Mouse (Mus musculus): ENCODE results near the gene Tns4.

The Tns4 gene

DNA sequence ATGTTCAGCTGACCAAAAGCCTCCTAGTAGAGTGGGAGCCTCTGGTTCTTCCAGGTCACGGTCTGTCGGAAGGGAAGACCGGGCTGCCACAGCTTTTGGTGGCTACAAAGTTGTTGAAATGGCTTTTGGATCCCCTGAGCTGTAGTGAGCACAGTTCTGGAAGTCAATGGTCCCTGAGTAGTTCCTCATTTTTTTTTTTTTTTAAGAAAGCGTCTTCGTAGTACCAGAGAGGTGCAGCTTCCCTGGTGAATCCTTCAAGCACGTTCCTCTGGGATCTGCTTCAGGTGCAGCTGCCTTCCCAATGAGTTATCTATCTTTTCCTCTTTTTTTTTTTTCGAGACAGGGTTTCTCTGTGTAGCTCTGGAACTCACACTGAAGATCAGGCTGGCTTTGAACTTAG is 4.6 kb upstream of the Tns4 start:
- DNase-seq (ENCODE audit: low read depth, low spot score): no peak

DNA sequence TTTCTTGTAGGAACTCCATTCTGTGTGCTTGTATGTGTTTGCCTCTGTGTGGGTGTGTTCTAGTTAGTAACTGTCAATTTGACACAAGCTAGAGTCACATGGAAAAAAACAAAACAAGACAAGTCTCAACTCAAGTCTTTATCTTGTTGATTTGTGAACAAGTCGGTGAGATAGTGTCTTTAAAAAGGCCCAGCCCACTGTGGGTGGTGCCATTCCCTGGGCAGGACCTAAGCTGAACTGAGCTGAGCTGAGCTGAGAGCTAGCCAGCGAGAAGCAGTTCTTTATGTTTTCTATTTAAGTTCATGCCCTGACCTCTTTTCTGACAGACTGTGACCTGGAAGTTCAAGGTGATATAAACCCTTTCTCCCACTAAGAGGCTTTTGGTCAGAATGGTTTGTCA is 2.6 kb upstream of the Tns4 start:
- no peak for DNase-seq (ENCODE audit: low read depth, low spot score)

DNA sequence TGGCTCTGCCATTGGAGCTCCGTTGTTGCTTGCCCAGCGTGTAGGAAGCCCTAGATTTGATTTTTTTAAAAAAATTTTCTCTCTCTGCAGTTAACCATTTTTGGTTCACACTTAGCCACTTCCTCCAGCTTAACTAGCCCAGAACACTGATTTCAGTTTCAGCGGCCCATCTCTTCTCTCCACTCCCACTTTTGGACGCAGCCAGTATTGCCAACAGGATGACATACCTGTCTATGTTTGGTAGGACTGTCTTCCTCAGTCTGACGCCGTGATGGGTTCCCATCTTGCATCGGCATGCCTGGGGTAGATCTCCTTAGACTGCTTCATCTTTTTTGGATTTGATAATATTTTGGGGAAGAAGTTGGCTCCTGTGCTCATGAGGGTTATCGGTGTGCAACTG is 1.3 kb upstream of the Tns4 start:
- DNase-seq (ENCODE audit: low read depth, low spot score): no peak

DNA sequence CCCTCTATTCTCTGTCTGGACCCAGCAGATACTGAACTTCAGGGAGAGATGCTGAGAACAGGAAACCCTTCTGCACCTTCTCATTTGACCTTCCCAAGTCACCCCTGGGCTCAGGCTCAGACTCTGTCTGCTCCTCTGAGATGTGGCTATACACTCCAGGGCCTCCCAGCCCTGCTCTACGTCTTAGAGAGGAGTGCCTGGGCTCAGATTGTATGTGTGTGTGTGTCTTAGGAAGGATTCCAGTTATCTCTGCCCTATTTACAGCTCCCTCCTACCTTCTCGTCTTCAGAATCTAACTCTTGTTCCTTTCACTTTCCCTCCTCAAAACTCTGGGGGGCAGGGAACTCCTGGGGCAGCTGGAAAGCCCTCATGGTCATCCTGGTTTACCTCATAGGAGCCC is 620 bp downstream of the Tns4 start:
- no peak for DNase-seq (ENCODE audit: low read depth, low spot score)

DNA sequence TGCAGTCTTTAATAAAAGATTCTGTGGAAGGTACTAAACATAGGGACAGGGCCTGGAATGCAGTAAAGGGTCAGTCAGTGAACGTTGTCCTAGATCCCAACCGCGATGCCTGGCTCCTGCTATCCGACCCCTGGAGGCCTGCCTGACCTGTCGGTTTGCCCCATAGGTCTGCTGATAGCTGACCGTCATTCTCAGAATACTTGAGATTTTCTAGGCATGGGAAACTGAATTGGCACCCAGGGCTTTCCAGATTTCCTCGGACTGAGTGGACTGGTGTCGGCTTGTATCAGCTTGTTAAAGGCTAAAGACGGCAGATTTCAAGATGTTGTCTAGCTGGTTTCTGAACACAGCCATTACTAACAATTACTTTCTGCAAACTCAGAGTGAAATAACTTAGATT is 4.7 kb downstream of the Tns4 start:
- DNase-seq (ENCODE audit: low read depth, low spot score): no peak

DNA sequence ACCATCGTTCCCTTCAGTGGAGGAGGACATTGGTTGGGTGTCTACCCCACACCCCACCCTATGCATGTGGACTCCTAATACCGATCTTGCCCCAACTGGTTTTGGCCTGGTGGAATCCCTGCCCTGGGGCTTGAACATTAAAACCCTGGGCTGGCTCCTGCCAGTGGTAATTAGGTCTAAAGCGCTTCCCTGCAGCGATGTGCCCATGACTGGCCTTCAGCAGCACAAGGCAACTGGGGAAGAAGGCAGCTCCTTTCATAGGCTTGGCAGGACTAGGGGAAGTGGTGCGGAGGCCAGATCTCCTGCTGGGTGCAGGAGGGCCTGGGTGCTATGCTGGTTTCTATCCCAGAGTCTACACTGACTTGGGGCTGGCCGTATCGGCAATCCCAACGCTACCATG is 5.6 kb downstream of the Tns4 start:
- DNase-seq (ENCODE audit: low read depth, low spot score): no peak

DNA sequence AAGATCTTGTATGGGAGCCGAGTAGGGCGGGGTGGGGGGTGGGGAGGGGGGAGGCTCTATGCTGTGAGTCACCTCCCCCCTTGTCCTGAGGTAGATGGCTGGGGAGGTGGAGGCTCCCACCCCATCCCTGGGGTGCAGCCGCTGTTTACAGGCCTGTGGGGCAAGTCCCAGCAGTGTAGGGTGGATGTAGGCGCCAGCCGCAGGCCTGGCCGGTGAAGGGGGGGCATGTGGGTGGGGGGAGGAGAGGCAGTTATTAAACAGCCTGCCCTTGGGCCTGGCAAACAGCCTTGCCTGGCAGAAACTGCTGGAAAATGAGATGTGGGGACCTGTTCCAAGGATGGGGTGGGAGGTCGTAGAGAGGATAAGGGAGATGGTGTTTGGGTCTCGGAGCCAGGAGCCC is 7.0 kb downstream of the Tns4 start:
- DNase-seq (ENCODE audit: low read depth, low spot score): no peak

DNA sequence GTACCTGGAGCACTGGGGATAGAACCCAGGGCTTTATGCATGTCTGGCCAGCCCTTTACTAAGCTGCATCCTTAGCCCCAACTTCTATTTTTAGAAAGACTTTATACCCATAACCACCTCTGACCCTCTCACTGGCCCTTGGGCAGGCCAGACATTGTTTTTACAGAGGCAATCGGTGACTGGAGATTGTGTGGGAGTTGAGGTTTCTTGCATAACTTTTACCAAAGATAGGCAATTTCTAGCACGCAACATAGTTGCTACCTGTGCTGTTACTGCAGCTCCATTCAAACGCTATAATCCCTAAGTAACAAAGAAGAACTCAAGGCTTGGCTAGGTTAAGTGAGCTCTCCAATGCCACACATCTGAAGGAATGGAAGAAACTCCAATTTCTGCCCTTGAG is 7.5 kb downstream of the Tns4 start:
- DNase-seq (ENCODE audit: low read depth, low spot score): no peak

DNA sequence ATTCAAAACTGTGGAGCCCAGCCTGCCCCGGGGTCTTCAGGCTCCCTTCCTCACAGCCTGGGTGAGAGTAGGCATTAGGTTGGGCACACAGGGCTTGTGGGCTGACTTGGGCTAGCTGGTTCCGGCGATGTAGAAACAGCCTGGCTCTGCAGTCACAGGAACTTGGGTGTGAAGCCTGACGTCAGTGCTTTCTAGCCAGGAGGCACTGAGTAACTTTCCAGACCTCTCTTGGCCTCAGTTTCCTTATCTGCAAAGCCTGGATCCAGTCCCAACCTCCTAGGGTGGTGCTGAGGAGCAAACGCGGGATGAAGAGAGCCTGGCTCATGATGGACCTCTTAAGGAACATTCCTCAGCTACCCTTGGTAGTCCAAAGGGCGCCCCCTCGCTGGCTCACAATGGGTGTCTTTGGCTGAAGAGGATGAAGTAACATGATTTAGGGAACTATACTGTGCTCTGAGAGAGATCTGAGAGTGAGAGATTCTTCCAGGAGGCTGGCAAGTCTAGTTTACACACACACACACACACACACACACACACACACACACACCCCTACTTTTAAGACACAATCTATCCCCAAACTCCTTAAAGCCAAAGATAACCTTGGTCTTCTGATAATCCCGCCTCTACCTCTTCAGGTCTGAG is 8.1 kb downstream of the Tns4 start:
- DNase-seq (ENCODE audit: low read depth, low spot score): no peak

DNA sequence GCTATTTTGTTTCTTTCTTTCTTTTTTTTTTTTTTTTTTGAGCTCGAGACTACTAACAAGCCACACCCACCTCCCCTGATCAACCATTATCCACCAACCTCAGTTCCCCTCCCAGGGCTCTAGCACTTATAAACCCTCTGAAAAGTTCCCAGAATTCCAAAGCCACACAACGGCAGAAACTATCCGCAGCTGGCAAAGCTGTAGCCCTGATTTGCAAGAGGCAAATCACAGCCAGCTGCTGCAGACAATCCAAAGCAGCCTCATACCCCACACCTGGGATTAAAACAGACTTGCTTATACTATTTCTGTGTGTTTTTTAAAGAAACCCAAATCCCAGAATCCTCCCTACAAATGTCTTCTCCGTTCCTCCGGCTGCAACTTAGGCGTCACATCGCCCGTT is 11.2 kb downstream of the Tns4 start:
- no peak for DNase-seq (ENCODE audit: low read depth, low spot score)

DNA sequence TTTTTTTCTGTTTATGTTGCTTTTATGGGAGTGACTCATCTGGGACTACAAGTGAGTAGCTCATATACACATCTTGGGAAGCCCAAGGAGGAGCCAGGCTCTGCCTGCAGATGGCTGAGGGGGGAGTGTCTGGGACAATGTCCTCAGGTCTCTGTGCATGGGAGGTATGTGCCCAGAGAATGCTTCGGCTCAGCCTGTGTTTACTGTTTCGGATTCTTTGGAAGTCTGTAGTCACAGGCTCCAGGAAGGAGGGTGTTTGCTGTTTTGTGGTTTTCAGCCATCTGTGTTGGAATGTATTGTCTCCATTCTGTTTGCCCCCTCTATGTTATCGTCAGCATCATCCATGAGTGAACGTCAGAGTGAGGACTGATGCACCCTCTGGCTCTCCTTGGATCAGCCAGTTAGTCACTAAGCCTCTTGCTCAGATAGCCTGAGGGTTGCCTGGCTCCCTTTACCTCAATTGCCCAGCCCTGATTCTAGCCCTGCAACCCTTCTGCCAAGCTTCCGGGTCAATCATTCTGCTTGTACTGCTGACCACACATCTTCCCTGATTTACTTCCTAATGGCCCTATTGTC is 12.3 kb downstream of the Tns4 start:
- no peak for DNase-seq (ENCODE audit: low read depth, low spot score)

DNA sequence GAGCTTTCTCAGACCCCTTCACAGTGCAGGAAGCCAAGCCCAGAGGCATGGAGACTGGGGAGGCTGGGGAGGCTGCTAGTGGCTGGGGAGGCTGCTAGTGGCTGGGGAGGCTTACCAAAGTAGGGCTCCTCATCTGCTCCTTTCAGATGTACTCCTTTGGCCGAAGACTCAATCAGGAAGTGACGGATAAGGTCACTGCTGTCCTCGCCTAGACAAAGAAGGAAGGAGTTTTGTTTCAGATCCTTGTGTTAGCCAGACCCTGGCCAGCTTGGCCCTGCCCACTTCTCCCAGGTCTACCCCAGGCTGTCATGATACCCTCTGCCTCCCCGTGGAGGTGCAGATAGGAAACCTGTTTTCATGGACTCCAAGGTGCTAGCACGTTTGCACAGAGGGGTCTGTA is 15.3 kb downstream of the Tns4 start:
- DNase-seq (ENCODE audit: low read depth, low spot score): no peak

DNA sequence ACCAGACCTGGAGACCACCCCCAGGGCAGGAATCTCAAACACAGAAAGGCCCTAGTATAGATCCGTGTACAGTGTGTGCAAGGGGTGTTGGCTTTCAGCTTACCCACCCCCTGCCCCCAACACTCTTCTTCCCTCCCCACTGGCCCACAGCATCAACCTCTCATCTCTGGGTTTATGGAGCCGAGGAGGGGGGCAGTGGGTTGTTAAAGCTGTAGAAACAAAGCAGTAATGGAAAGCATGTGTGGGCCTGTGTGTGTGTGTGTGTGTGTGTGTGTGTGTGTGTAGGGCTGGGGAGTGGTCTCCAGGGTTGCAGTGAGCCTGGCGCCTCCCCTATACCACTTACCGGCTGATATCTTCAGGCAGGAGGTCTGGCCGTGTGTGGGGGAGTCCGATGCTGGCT is 17.2 kb downstream of the Tns4 start:
- no peak for DNase-seq (ENCODE audit: low read depth, low spot score)

DNA sequence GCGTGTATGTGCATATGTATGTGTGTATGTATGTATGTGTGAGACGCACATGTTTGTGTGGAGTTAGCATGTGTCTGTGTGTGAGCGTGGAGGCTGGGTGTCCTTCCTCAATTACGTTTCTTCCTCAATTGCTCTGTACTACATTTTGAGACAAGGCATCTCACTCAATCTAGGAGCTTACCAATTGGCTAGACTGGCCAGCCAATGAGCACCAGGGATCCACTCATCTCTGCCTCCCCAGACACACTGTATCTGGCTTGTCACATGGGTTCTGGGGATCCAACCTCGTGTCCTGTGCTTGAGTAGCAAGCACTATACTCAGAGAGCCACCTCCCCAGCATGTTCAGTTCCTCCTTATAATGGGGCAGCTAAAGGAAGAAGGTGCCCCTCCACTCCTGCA is 20.7 kb downstream of the Tns4 start:
- no peak for DNase-seq (ENCODE audit: low read depth, low spot score)

DNA sequence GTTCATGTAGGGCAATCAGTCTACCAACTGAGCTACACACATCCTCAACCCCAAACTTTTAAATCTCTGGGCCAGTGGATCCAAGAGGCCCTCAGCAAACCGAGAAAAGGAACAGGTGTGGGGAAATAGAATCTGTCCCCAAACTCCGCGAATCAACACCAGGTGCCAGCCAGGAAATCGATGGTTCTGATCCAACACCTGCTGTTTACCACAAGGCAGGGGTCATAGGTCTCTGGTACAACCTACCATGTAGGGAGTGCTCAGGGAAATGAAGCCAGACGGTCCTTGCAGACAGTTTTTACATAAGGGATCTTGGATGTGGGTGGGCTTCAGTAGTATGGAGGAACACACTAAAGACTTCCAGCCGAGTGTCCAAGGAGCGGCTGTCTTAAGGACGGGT is 21.5 kb downstream of the Tns4 start:
- no peak for DNase-seq (ENCODE audit: low read depth, low spot score)

DNA sequence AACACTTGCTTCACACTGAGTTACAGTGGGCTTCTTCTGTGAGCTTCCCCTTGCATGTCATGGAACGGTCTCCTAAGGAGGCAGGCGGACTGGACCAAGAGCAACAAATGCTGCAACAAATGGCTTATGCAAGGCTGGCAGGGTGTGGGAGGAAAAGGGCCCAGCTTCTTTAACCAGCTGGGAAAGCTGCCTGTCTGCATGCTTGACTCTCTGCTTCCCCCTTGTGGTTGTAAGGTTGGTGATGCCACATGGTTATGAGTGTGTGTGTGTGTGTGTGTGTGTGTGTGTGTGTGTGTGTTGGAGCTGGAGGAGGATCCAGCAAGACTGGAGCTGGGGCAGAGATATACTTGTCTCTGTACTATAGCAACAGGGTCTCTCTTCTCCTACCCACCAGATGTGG is 23.1 kb downstream of the Tns4 start:
- no peak for DNase-seq (ENCODE audit: low read depth, low spot score)

DNA sequence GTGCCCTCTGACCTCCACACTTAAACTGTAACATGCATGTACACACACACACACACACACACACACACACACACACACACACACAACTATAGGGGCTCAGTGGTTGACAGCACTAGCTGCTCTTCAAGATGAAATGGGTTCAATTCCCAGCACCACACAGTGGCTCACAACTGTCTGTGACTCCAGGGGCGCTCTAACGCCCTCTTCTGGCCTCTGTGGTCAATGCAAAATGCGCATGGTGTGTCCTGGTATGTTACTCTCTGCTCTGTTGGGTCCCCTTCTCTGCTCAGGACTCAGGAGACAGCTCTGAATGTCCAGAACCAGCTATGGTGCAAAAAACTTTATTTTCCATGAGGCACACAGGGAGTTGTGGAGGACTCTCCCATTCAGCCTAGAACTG is 23.8 kb downstream of the Tns4 start:
- no peak for DNase-seq (ENCODE audit: low read depth, low spot score)

DNA sequence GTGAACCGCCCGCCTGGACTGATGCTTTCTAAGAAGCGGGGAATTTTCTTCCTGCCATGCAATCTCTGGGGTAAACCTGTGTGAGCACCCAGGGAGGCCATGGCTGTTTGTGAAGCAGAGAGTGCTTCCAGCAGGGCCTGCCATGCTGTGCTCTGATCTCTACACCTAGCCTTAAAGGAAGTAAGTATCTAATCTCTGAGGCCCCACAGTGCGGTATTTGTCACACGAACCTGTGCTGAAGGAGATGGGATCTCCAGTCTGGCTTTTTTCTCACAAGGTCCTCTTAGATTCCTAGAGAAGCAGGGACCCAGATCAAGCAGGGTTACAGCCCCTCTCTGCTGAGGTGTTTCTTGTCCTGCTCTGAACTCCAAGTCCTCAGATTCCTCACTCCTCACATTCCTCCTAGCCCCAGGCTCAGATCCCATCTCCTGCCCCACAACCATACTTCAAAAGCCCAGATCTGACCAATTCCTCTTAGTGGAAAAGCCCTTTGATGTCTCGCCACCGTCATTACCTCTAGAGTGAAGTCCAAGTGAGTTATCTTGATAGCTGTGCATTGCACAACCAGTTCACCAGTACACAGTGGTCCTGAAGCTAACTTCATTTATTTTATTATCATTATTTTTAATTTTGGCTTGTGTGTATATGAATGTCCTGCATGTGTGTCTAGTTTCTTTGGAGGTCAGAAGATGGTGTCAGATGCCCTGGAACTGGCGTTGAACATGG is 25.5 kb downstream of the Tns4 start:
- DNase-seq (ENCODE audit: low read depth, low spot score): no peak

DNA sequence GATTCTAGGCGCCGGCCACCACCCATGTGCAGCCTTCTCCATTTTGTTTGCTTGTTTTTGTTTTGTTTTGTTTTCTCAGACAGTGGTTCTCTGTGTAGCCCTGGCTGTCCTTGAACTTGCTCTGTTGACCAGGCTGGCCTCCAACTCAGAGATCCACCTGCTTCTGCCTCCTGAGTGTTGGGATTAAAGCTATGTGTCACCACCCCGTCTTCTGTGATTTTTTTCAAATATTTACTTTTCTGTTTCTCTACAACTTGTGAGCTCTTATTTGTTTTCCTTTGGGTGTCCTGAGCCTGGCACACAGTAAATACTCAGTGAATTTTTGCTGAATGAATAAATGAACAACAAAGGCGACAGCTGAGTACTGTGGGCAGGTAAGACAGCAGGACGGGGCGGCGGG is 26.4 kb downstream of the Tns4 start:
- no peak for DNase-seq (ENCODE audit: low read depth, low spot score)

DNA sequence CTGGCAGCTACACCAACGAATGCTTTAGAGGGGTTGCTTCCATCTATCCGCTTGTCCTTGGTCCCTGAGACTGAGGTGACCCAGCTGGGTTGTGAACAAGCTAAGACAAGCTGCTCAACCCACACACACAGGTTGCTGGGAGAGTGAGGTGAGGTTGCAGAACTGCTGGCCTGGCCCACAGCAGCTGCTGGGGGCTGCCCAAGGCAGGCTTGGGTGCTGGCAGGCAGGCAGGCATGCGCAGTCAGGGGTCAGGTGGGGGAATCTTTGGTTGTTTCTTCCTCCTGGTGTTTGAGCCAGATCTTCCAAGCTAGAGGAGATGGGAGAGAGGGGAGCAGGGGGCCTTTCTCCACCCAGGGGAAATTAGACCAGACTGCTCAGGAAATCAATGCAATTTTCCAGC is 28.7 kb downstream of the Tns4 start:
- no peak for DNase-seq (ENCODE audit: low read depth, low spot score)

DNA sequence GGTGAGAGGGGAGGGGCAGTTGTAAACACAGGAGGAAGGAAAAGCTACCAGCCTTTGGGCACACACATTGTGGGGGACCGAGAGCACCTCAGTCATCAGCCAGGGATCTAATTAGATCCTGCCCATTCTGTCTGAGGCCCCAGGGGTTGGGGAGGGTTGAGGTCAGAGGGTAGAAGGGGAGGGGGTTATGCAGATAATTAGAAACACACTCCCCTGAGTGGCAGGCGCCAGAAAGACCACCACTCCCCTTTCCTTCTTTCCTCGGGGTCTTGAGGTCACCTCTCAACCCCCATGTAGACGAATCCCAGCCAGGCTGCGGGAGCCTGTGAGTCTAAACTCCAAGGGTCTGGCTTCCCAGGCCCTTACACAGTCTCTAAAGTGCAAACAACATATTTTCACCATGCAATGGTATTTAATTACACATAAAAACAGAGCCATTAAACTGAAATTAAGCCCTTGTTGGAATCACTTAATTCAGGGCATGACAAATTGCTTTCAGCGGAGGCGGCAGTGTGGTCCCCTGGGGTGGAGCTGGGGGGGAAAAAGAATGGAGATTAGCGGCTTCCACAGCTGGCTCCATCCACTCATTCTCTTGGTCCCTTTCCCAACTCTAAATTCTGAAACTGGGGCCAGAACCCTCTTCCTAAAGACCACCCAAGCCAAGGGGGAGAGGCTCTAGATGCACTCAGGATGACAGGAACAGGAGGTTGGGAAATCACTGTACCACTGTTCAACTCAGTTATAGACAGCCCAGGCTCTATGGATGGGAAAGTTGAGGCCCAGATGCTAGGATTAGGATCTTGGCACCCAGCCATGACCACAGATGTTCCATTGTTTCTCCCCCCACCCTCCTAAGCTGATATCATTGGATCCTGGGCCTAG is 33.3 kb downstream of the Tns4 start:
- no peak for DNase-seq (ENCODE audit: low read depth, low spot score)

DNA sequence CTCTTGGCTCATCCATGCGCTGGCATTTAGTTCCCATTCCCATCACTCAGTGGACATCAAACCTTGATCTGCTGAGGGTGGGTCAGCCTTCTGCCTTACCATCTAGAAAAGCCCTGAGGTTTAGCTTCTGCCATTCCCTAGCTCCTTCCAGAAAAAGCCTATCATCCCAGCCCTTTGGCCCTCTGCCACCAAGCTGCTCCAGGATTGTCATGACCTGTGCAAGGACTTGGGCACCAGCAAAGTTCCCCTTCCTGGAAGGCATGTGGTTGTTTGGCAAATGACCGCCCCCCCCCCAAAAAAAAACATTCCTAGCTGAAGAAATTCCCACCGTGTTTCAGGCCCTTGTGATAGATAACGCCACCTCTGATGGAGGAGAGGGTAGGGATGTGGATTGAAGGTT is 34.0 kb downstream of the Tns4 start:
- DNase-seq (ENCODE audit: low read depth, low spot score): no peak

DNA sequence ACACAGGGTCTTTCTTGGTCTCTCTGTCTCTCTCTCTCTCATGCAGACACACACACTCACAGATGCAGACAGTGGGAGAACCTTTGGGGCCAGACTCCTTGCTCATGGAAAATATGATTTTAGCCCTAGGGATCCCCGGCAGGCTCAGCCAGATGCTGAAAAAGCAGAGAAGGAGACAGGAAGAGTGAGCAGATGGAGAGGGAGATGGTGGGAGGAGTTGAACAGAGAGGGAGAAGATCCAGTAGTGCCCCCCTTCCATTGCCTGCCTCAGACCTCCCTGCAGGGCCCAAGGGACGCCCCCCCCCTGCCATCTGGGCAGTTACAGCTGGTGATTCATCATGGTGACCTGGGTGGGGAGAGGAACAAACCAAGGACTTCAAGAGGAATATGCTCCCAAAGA is 41.5 kb downstream of the Tns4 start:
- no peak for DNase-seq (ENCODE audit: low read depth, low spot score)
